Mouse (Mus musculus) brain, embryonic 14.5 days (tissue): ENCODE measurements around the gene Dixdc1.

Source experiments
- CTCF ChIP-seq: fragments of 200-500 bp; IDR thresholded peaks from 2 replicates; pipeline ENCODE4 v1.5.1; 2012; ENCODE audit warnings: inconsistent platforms, mild to moderate bottlenecking, moderate library complexity, borderline replicate concordance; ENCODE audit not compliant: insufficient read depth, insufficient read length; ENCODE audit errors: extremely low read depth
- POLR2A ChIP-seq: fragments of 200-500 bp; IDR thresholded peaks from 2 replicates; pipeline ENCODE4 v1.6.1; 2012; ENCODE audit warnings: mild to moderate bottlenecking, inconsistent platforms, borderline replicate concordance; ENCODE audit not compliant: poor library complexity, insufficient read depth, insufficient read length, severe bottlenecking; ENCODE audit errors: extremely low read depth

DNA sequence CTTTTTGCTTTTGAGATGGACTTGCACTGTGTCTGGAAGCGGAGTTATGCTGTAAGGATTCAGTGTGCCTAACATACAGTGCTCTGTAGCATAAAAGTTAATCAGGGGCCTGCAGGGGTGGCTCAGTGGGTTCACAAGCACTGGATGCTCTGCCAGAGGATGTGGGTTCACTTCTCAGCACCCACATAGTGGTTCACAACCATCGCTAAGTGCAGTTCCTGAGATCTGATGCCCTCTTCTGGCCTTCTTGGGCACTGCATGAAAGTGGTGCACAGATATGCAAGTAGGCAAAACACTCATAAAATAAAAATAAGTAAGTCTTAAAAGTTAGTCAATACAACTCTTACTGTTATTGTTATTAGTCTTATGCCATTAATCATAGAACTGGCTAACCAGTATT, 42.8 kb upstream of the Dixdc1 start:
- TF ChIP-seq POLR2A (no peak), CTCF (peak; percentile 51; the same call in 1 of the 2 replicates)
